Comparison of ENCODE assay signal across 22 mouse cellular contexts in genomic region chr9:120005936-120006335, GRCm38 (mm10). TPM values are rescaled to one million over a fixed set of nuclear protein-coding genes. Genes with fewer than 3 reads are reported as not detected.
DNase-seq lines count a peak whose midpoint lies in the region; ATAC-seq and TF ChIP-seq lines count a peak whose summit lies in the region.
"Had no signal": no experiment of that assay in that cellular context is flagged by ENCODE, and none has a peak within 500 bp of the region (broad histone marks: within the 10 kb centered on the region; RNA-seq: fewer than 3 reads in every experiment).

No protein-coding gene starts in this region.

- H3K9ac ChIP-seq in heart, embryonic 13.5 days = 0 out of 2 replicates have a peak overlapping the region, but pooled peaks have one; percentile 5
- no peak overlapping the region for H3K9ac ChIP-seq in heart, embryonic 11.5 days (ENCODE audit: low read depth, low read length)
- H3K9ac ChIP-seq in stomach, postnatal 0 days (ENCODE audit: low read length) = no peak overlapping the region
- H3K9ac ChIP-seq: embryonic facial prominence, embryonic 15.5 days; hindbrain, embryonic 13.5 days had no signal

- H3K27me3 ChIP-seq in heart, embryonic 13.5 days (replicated peaks) = no peaks in the 10 kb centered on the region
- H3K27me3 ChIP-seq in heart, embryonic 11.5 days (ENCODE audit: control insufficient read depth, insufficient read depth, low read length) = no peaks in the 10 kb centered on the region
- H3K27me3 ChIP-seq in E14TG2a.4 (ENCODE audit: insufficient read depth, low read length) = no peaks in the 10 kb centered on the region
- H3K27me3 ChIP-seq in stomach, postnatal 0 days (ENCODE audit: control insufficient read depth, insufficient read depth, low read length) = no peaks in the 10 kb centered on the region
- H3K27me3 ChIP-seq: embryonic facial prominence, embryonic 15.5 days had no signal

- no peak for TF ChIP-seq CTCF in E14TG2a.4 (conservative IDR thresholded peaks at IDR 0.05; ENCODE audit: low read length)
- peak; percentile 12; the same call in 1 of the 2 replicates for TF ChIP-seq CTCF in stomach, postnatal 0 days (IDR thresholded peaks at IDR 0.05; ENCODE audit: low read depth)

- H3K4me2 ChIP-seq in heart, embryonic 13.5 days = no peak overlapping the region
- no peak overlapping the region for H3K4me2 ChIP-seq in heart, embryonic 11.5 days
- no peak overlapping the region for H3K4me2 ChIP-seq in stomach, postnatal 0 days (replicated peaks; ENCODE audit: low read depth)
- H3K4me2 ChIP-seq: embryonic facial prominence, embryonic 15.5 days; hindbrain, embryonic 13.5 days had no signal

- 0 out of 2 replicates have a peak, but pooled peaks cover 3% of the 10 kb centered on the region for H3K36me3 ChIP-seq in heart, embryonic 13.5 days
- no peaks in the 10 kb centered on the region for H3K36me3 ChIP-seq in heart, embryonic 11.5 days (ENCODE audit: control insufficient read depth, insufficient read depth, low read length)
- no peaks in the 10 kb centered on the region for H3K36me3 ChIP-seq in E14TG2a.4 (ENCODE audit: insufficient read depth, low read length)
- no peaks in the 10 kb centered on the region for H3K36me3 ChIP-seq in stomach, postnatal 0 days (ENCODE audit: control insufficient read depth, insufficient read depth, low read length)
- H3K36me3 ChIP-seq: embryonic facial prominence, embryonic 15.5 days; forebrain, embryonic 10.5 days; hindbrain, embryonic 13.5 days had no signal

- TF ChIP-seq EP300 in stomach, postnatal 0 days (optimal IDR thresholded peaks at IDR 0.05) = no peak

- intact Hi-C loops in heart, postnatal 25 days (cut with DNase I) = no loop called here

- peaks cover 4% of the 10 kb centered on the region; the same call in 1 of the 2 replicates for H3K9me3 ChIP-seq in heart, embryonic 13.5 days
- no peaks in the 10 kb centered on the region for H3K9me3 ChIP-seq in heart, embryonic 11.5 days (replicated peaks; ENCODE audit: control insufficient read depth, low read length)
- no peaks in the 10 kb centered on the region for H3K9me3 ChIP-seq in E14TG2a.4 (ENCODE audit: low read length)
- H3K9me3 ChIP-seq in stomach, postnatal 0 days (ENCODE audit: control insufficient read depth, low read length) = no peaks in the 10 kb centered on the region
- H3K9me3 ChIP-seq: embryonic facial prominence, embryonic 15.5 days; hindbrain, embryonic 13.5 days had no signal

- DNase-seq in ES-CJ7 (ENCODE audit: low read depth, low spot score) = peak; percentile 96
- no peak for DNase-seq in stomach, postnatal 0 days (ENCODE audit: low spot score)
- DNase-seq in heart, postnatal 25 days (ENCODE audit: low spot score) = no peak
- DNase-seq: adrenal gland, postnatal 10 days; cerebellum, adult 18-20 months; cerebellum, adult 9-11 months; cerebellum, postnatal 36 days; gastrocnemius, adult 2 months; gastrocnemius, postnatal 25 days had no signal

- H3K4me1 ChIP-seq in heart, embryonic 13.5 days = peaks cover 27% of the 10 kb centered on the region
- H3K4me1 ChIP-seq in heart, embryonic 11.5 days (ENCODE audit: control insufficient read depth, insufficient read depth, low read length) = peaks cover 7% of the 10 kb centered on the region
- peaks cover 92% of the 10 kb centered on the region for H3K4me1 ChIP-seq in E14TG2a.4 (replicated peaks; ENCODE audit: low read depth, low read length)
- H3K4me1 ChIP-seq in stomach, postnatal 0 days (replicated peaks; ENCODE audit: control insufficient read depth, insufficient read depth) = no peaks in the 10 kb centered on the region

- H3K27ac ChIP-seq in heart, embryonic 13.5 days (replicated peaks) = no peak overlapping the region
- H3K27ac ChIP-seq in heart, embryonic 11.5 days (ENCODE audit: low read depth, low read length) = no peak overlapping the region
- H3K27ac ChIP-seq in stomach, postnatal 0 days (replicated peaks) = no peak overlapping the region
- H3K27ac ChIP-seq: embryonic facial prominence, embryonic 15.5 days; forebrain, embryonic 10.5 days; gastrocnemius, adult 2 months; hindbrain, embryonic 13.5 days; hindbrain, postnatal 0 days had no signal

- ATAC-seq in heart, embryonic 13.5 days (ENCODE audit: extremely low read depth, insufficient number of reproducible peaks, low FRiP score, low TSS enrichment) = no peak
- ATAC-seq in heart, embryonic 11.5 days (replicated peaks; ENCODE audit: insufficient number of reproducible peaks, low FRiP score, low TSS enrichment) = no peak
- ATAC-seq in stomach, postnatal 0 days (ENCODE audit: low FRiP score, low TSS enrichment) = no peak
- ATAC-seq: forebrain, embryonic 14.5 days; hindbrain, postnatal 0 days had no signal

- 68% methylated on average over 3 of the region's 3 CpGs for WGBS in heart, embryonic 13.5 days
- 76% methylated on average over 3 of the region's 3 CpGs for WGBS in heart, embryonic 11.5 days (ENCODE audit: insufficient replicate concordance)
- 41% methylated on average over 3 of the region's 3 CpGs for WGBS in stomach, postnatal 0 days

- H3K4me3 ChIP-seq in heart, embryonic 13.5 days = no peak overlapping the region
- no peak overlapping the region for H3K4me3 ChIP-seq in heart, embryonic 11.5 days (ENCODE audit: low read depth, low read length)
- 0 out of 2 replicates have a peak overlapping the region, but pooled peaks have one; percentile 3 for H3K4me3 ChIP-seq in E14TG2a.4 (replicated peaks; ENCODE audit: low read length)
- H3K4me3 ChIP-seq in stomach, postnatal 0 days (ENCODE audit: low read depth, low read length) = no peak overlapping the region
- H3K4me3 ChIP-seq: embryonic facial prominence, embryonic 15.5 days; erythroblast, embryonic 14.5 days; forebrain, embryonic 10.5 days; gastrocnemius, adult 2 months; hindbrain, embryonic 13.5 days had no signal

RNA-seq across cellular contexts. Expression of gene Xirp1, which starts 17.5 kb away (rescaled TPM):
- 44.6 and 47.2 TPM in 2 replicates for polyA plus RNA-seq in heart, embryonic 13.5 days (2015; fragmentation: Nextera tagmentation; extraction: Ambion mirVana)
- 38.2 and 64.5 TPM in 2 replicates for polyA plus RNA-seq in heart, embryonic 11.5 days (2014; fragmentation: Nextera tagmentation; extraction: Ambion mirVana)
- 0.05 and 0.11 TPM in 2 replicates for polyA plus RNA-seq in stomach, postnatal 0 days (2015; fragmentation: Nextera tagmentation; extraction: Ambion mirVana)
- 100 to 1,000 TPM; 125 to 136 TPM for total RNA-seq in heart, postnatal 25 days (2021)
- total RNA-seq: CH12.LX; granulocyte monocyte progenitor cell, adult 5-6 weeks; hematopoietic stem cell, adult 5-6 weeks had no signal
- polyA plus RNA-seq: erythroblast, embryonic 14.5 days; forebrain, embryonic 10.5 days; forebrain, embryonic 14.5 days; intestine, embryonic 14.5 days had no signal

RNA-seq across cellular contexts. Expression of gene Csrnp1, which starts 21.5 kb away (rescaled TPM):
- 5.7 and 6.8 TPM in 2 replicates for polyA plus RNA-seq in heart, embryonic 13.5 days (2015; fragmentation: Nextera tagmentation; extraction: Ambion mirVana)
- 3.3 and 4.2 TPM in 2 replicates for polyA plus RNA-seq in heart, embryonic 11.5 days (2014; fragmentation: Nextera tagmentation; extraction: Ambion mirVana)
- polyA plus RNA-seq in stomach, postnatal 0 days (2015; fragmentation: Nextera tagmentation; extraction: Ambion mirVana) = 5.5 and 5.6 TPM in 2 replicates
- total RNA-seq in heart, postnatal 25 days (2021) = 10 to 100 TPM in 1 of 2 experiments, 1 to 10 TPM in 1; 10.0 to 13.3 TPM

Comparison
In these comparisons a context has a peak if more than half of its experiments do, and no peak if none do; other contexts are left out.
1. RNA of gene Xirp1, which starts 17.5 kb away (polyA plus RNA-seq): 44.6 to 47.2 TPM in heart, embryonic 13.5 days and 38.2 to 64.5 TPM in heart, embryonic 11.5 days; 0.05 to 0.11 TPM in stomach, postnatal 0 days; every median in the first group is over 10 times any median in the second.